Mouse (Mus musculus) gastrocnemius, adult 8-10 months (tissue): ENCODE results near the gene Tma7. TPM values are rescaled to one million over a fixed set of nuclear protein-coding genes. Genes with fewer than 3 reads are reported as not detected.

Experiments used
- DNase-seq, 2 experiments: peaks; one replicate each; pipeline ENCODE4 v3.0.0; 2022; ENCODE audit warnings: low spot score in 2 of 2
- total RNA-seq, 4 experiments: library from RNA; stranded (reverse); gene quantifications; 2 replicates each; pipeline ENCODE4 v1.2.4; 2022

Gene Tma7
- 100 to 1,000 TPM; 297 to 369 (median 354) TPM for total RNA-seq

GRCm38 (mm10) chr9:109082124-109082800 is at the start of gene Tma7, which contains the start of gene Ccdc51:
Gene Tma7 (minus strand): TSS chr9:109082587.
Gene Ccdc51 (plus strand): TSS chr9:109082493.
- peak; percentile 62 to 76 for DNase-seq

- DNase-seq, result no peak
These were observed 47.7 kb upstream of the Tma7 start for GRCm38 (mm10) chr9:109130076-109130475.

- no peak for DNase-seq
These were observed 45.8 kb upstream of the Tma7 start for GRCm38 (mm10) chr9:109128211-109128610.

GRCm38 (mm10) chr9:109127076-109127475 is 44.7 kb upstream of the Tma7 start:
- no peak for DNase-seq

- no peak for DNase-seq
These were observed 43.1 kb upstream of the Tma7 start for GRCm38 (mm10) chr9:109125481-109125880.

GRCm38 (mm10) chr9:109125043-109125442 is 42.7 kb upstream of the Tma7 start:
- no peak for DNase-seq

- DNase-seq, result no peak
These were observed 41.8 kb upstream of the Tma7 start for GRCm38 (mm10) chr9:109124164-109124563.

GRCm38 (mm10) chr9:109123266-109123665 is 40.9 kb upstream of the Tma7 start:
- no peak for DNase-seq

GRCm38 (mm10) chr9:109122553-109123085 is 40.2 kb upstream of the Tma7 start:
- no peak for DNase-seq

- no peak for DNase-seq
These were observed 38.6 kb upstream of the Tma7 start for GRCm38 (mm10) chr9:109120956-109121355.

GRCm38 (mm10) chr9:109119571-109119970 is 37.2 kb upstream of the Tma7 start:
- DNase-seq, result no peak

GRCm38 (mm10) chr9:109118106-109118505 is 35.7 kb upstream of the Tma7 start:
- peak in 1 of 2 experiments; percentile 17 for DNase-seq

GRCm38 (mm10) chr9:109116205-109116604 is 33.8 kb upstream of the Tma7 start:
- DNase-seq, result no peak

GRCm38 (mm10) chr9:109114871-109115270 is 32.5 kb upstream of the Tma7 start:
- DNase-seq, result no peak

GRCm38 (mm10) chr9:109114276-109114675 is 31.9 kb upstream of the Tma7 start:
- peak in 1 of 2 experiments; percentile 2 for DNase-seq

GRCm38 (mm10) chr9:109113331-109113730 is 30.9 kb upstream of the Tma7 start:
- no peak for DNase-seq

GRCm38 (mm10) chr9:109111591-109111990 is 29.2 kb upstream of the Tma7 start:
- DNase-seq, result no peak

GRCm38 (mm10) chr9:109111101-109111500 is 28.7 kb upstream of the Tma7 start:
- no peak for DNase-seq

GRCm38 (mm10) chr9:109110240-109110639 is 27.9 kb upstream of the Tma7 start:
- no peak for DNase-seq

GRCm38 (mm10) chr9:109107341-109107740 is 25.0 kb upstream of the Tma7 start:
- DNase-seq, result no peak

GRCm38 (mm10) chr9:109105648-109106047 is 23.3 kb upstream of the Tma7 start:
- no peak for DNase-seq

- DNase-seq, result no peak
These were observed 22.6 kb upstream of the Tma7 start for GRCm38 (mm10) chr9:109105011-109105410.

GRCm38 (mm10) chr9:109104083-109104482 is 21.7 kb upstream of the Tma7 start:
- DNase-seq, result no peak
